Mouse (Mus musculus): ENCODE measurements at regions not wholly inside any gene's neighbourhood (a gene's known extent, or its start where the extent isn't known, plus 50 kb on each side); places are given as distances from the start of the nearest gene placed in this dataset.

DNA sequence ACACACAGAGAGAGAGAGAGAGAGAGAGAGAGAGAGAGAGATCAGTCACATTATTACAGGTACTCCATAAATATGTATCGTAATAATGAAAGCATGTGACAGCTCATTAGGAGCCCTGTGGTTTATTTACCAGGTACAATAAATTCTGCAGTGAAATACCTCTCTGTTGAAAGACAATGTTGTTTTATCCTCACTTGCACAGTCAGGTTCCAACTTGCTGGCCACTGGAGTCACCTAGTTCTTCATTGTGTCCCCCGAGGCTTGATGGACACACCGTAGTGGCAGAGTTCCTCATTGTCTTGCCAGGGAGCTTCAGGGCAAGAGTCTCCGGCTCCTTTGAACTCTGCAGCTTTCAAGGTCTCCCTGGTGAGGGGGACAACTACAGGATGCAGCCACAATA lies 197.6 kb downstream of the Rplp1 start:
- Histone ChIP-seq H3K27me3 (replicated peaks; ENCODE audit: control insufficient read depth, insufficient read depth, low read length) (no peaks in the 10 kb centered on the region), H3K27ac (ENCODE audit: insufficient read depth, low read depth, low read length) (no peak overlapping the region), H3K4me1 (ENCODE audit: control insufficient read depth, insufficient read depth, low read length) (no peaks in the 10 kb centered on the region), H3K36me3 (ENCODE audit: control insufficient read depth, insufficient read depth, low read length) (no peaks in the 10 kb centered on the region), H3K4me3 (ENCODE audit: insufficient read depth, low read depth, low read length) (no peak overlapping the region)
- DNase-seq: no peak
- TF ChIP-seq CTCF (conservative IDR thresholded peaks at IDR 0.05; ENCODE audit: insufficient read depth, insufficient read length, low read depth, low read length): no peak
- TF ChIP-seq POLR2A (IDR thresholded peaks at IDR 0.05; ENCODE audit: low read depth, low read length): no peak
- 65% methylated on average over 4 of the region's 4 CpGs for WGBS

DNA sequence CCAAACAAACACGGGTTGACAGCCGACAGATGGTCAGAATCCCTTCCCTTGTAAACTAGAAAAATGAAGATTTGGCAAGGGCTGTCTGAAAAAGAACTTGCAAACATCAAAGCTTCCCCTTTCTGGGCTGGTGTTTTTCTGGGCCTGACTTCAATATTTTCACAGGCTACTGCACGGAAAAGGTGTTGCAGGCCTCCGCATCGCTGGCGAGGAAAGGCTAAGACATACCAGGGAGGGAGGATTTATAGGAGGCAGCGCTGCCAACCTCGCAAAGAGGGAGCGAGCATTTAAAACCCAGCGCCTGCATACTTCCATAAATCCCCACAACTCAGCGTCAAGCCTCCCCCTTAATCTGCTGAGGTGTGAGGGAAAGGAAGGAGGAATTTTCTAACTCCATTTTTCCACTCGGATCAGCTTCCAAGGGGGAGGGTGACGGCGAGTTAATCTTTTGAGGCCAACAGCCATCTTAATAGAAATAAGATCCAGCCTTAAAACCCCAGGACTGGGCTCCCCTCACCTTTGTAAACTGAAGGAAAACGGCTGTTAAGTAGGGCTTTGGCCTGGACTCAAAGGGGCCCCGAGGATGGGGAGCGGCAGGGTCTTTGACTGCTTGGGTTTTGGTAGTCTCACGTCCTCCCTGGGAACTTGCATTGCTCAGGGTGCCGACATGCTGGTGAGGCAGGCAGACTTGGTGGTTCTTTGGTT lies 199.9 kb downstream of the Rplp1 start:
- Histone ChIP-seq H3K4me1 (ENCODE audit: control insufficient read depth, insufficient read depth, low read length) (no peaks in the 10 kb centered on the region), H3K4me3 (ENCODE audit: insufficient read depth, low read depth, low read length) (no peak overlapping the region), H3K36me3 (ENCODE audit: control insufficient read depth, insufficient read depth, low read length) (no peaks in the 10 kb centered on the region), H3K27ac (ENCODE audit: insufficient read depth, low read depth, low read length) (no peak overlapping the region), H3K27me3 (replicated peaks; ENCODE audit: control insufficient read depth, insufficient read depth, low read length) (no peaks in the 10 kb centered on the region)
- DNase-seq: no peak
- TF ChIP-seq POLR2A (IDR thresholded peaks at IDR 0.05; ENCODE audit: low read depth, low read length) (no peak), CTCF (conservative IDR thresholded peaks at IDR 0.05; ENCODE audit: insufficient read depth, insufficient read length, low read depth, low read length) (no peak)
- WGBS: 32% methylated on average over 19 of the region's 19 CpGs

DNA sequence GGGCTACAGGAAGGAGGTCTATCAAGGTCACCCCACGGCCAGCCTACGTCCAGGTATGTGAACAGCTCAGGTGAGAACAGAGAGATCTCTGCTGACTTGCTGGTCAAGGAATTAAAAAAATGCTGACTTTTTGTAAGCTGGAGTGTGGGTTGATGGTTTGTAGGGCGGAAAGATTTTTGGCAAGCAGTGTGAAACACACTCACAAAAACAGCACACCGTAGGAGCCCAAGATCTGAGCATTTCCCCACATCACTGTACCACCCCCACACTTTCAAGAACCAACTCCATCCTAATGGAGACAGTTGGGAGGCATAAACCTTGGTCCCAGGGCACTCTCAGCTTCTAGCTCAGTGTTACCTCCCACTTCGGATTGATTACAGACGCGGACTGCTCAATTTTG lies 200.5 kb downstream of the Rplp1 start:
- no peak overlapping the region for H3K27ac ChIP-seq (ENCODE audit: insufficient read depth, low read depth, low read length)
- no peaks in the 10 kb centered on the region for H3K36me3 ChIP-seq (ENCODE audit: control insufficient read depth, insufficient read depth, low read length)
- H3K27me3 ChIP-seq (replicated peaks; ENCODE audit: control insufficient read depth, insufficient read depth, low read length): no peaks in the 10 kb centered on the region
- TF ChIP-seq CTCF (conservative IDR thresholded peaks at IDR 0.05; ENCODE audit: insufficient read depth, insufficient read length, low read depth, low read length) (no peak), POLR2A (IDR thresholded peaks at IDR 0.05; ENCODE audit: low read depth, low read length) (no peak)
- H3K4me1 ChIP-seq (ENCODE audit: control insufficient read depth, insufficient read depth, low read length): no peaks in the 10 kb centered on the region
- no peak for DNase-seq
- WGBS: 60% methylated on average over 7 of the region's 7 CpGs
- no peak overlapping the region for H3K4me3 ChIP-seq (ENCODE audit: insufficient read depth, low read depth, low read length)

DNA sequence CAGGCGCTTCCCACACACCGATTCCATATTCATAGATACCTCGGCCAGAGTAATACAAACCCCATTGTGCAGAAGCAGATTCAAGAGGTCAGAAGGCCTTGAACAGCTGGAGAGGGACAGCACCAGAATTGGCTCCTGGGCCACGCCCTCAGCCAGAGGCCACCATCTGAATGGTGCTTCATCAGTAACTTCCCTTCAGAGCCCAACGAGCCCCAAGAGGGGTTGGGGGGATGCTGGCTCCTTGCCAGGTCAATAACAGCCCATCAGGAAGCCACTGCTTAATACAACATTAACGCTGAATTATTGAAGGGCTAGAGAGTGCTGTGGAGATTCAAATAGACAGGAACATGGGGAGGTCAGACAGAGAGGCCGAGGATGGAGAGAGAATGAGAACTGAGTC lies 203.0 kb downstream of the Rplp1 start:
- DNase-seq: no peak
- Histone ChIP-seq H3K27me3 (replicated peaks; ENCODE audit: control insufficient read depth, insufficient read depth, low read length) (no peaks in the 10 kb centered on the region), H3K36me3 (ENCODE audit: control insufficient read depth, insufficient read depth, low read length) (no peaks in the 10 kb centered on the region), H3K4me3 (ENCODE audit: insufficient read depth, low read depth, low read length) (no peak overlapping the region), H3K4me1 (ENCODE audit: control insufficient read depth, insufficient read depth, low read length) (no peaks in the 10 kb centered on the region), H3K27ac (ENCODE audit: insufficient read depth, low read depth, low read length) (no peak overlapping the region)
- 72% methylated on average over 7 of the region's 7 CpGs for WGBS
- TF ChIP-seq CTCF (conservative IDR thresholded peaks at IDR 0.05; ENCODE audit: insufficient read depth, insufficient read length, low read depth, low read length) (no peak), POLR2A (IDR thresholded peaks at IDR 0.05; ENCODE audit: low read depth, low read length) (no peak)

DNA sequence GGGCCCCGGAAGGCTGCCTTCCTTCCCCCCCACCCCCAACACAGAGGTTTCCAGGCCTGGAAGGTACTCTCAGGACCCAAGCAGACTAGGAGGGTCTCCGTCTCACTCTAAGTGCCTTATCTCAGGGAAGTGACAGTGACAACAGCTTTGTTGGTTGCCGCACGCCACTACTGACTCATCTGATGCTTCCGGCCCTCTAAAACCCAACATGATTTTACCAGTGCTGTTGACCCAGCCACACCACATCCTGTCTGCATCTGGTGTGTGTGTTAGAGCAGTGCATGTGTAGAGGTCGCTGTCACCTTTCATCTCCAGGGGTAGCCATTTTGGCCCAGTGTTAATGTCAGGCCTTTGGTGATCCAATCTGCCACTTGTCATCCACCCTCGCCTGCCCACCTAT lies 206.5 kb downstream of the Rplp1 start:
- 86% methylated on average over 7 of the region's 7 CpGs for WGBS
- Histone ChIP-seq H3K27ac (ENCODE audit: insufficient read depth, low read depth, low read length) (no peak overlapping the region), H3K4me1 (ENCODE audit: control insufficient read depth, insufficient read depth, low read length) (no peaks in the 10 kb centered on the region), H3K4me3 (ENCODE audit: insufficient read depth, low read depth, low read length) (no peak overlapping the region), H3K36me3 (ENCODE audit: control insufficient read depth, insufficient read depth, low read length) (no peaks in the 10 kb centered on the region), H3K27me3 (replicated peaks; ENCODE audit: control insufficient read depth, insufficient read depth, low read length) (no peaks in the 10 kb centered on the region)
- TF ChIP-seq POLR2A (IDR thresholded peaks at IDR 0.05; ENCODE audit: low read depth, low read length) (no peak), CTCF (conservative IDR thresholded peaks at IDR 0.05; ENCODE audit: insufficient read depth, insufficient read length, low read depth, low read length) (no peak)
- DNase-seq: peak; percentile 19

- Histone ChIP-seq H3K36me3 (ENCODE audit: control insufficient read depth, insufficient read depth, low read length) (no peaks in the 10 kb centered on the region), H3K4me3 (ENCODE audit: insufficient read depth, low read depth, low read length) (no peak overlapping the region), H3K4me1 (ENCODE audit: control insufficient read depth, insufficient read depth, low read length) (no peaks in the 10 kb centered on the region), H3K27ac (ENCODE audit: insufficient read depth, low read depth, low read length) (no peak overlapping the region), H3K27me3 (replicated peaks; ENCODE audit: control insufficient read depth, insufficient read depth, low read length) (no peaks in the 10 kb centered on the region)
- no peak for DNase-seq
- WGBS: 84% methylated on average over 2 of the region's 2 CpGs
- TF ChIP-seq CTCF (conservative IDR thresholded peaks at IDR 0.05; ENCODE audit: insufficient read depth, insufficient read length, low read depth, low read length): no peak
Observed at GRCm38 (mm10) chr9:61707296-61707695, 207.0 kb downstream of the Rplp1 start.

GRCm38 (mm10) chr9:61706263-61706755 lies 208.0 kb downstream of the Rplp1 start:
- TF ChIP-seq CTCF (conservative IDR thresholded peaks at IDR 0.05; ENCODE audit: insufficient read depth, insufficient read length, low read depth, low read length) (no peak), POLR2A (IDR thresholded peaks at IDR 0.05; ENCODE audit: low read depth, low read length) (no peak)

More at GRCm38 (mm10) chr9:61706263-61706755, 208.0 kb downstream of the Rplp1 start:
- WGBS: 71% methylated on average over 6 of the region's 6 CpGs
- Histone ChIP-seq H3K27ac (ENCODE audit: insufficient read depth, low read depth, low read length) (no peak overlapping the region; the same call in 1 of the 2 replicates), H3K27me3 (replicated peaks; ENCODE audit: control insufficient read depth, insufficient read depth, low read length) (no peaks in the 10 kb centered on the region), H3K4me3 (ENCODE audit: insufficient read depth, low read depth, low read length) (no peak overlapping the region), H3K36me3 (ENCODE audit: control insufficient read depth, insufficient read depth, low read length) (no peaks in the 10 kb centered on the region), H3K4me1 (ENCODE audit: control insufficient read depth, insufficient read depth, low read length) (no peaks in the 10 kb centered on the region)
- DNase-seq: peak; percentile 44
